Mouse (Mus musculus) left cerebral cortex, postnatal 25 days (tissue): ENCODE measurements around the gene Slc8a1. TPM values are rescaled to one million over a fixed set of nuclear protein-coding genes. Genes with fewer than 3 reads are reported as not detected.

ENCODE experiments used
- DNase-seq, 2 experiments: peaks; one replicate each; pipeline ENCODE4 v3.0.0; 2022; ENCODE audit warnings: low spot score in 2 of 2, mixed read lengths in 1 of 2
- intact Hi-C: fragments of 180-260 bp; cut with DNase I; formaldehyde crosslinking; loops from one replicate; pipeline ENCODE4 v1.15.1; 2025
- total RNA-seq, 2 experiments: library from RNA; stranded (reverse); gene quantifications; 2 replicates each; pipeline ENCODE4 v1.2.3; 2021

Slc8a1 gene
- total RNA-seq, 2 experiments from 2014 or later, result 213 to 244 TPM

DNA sequence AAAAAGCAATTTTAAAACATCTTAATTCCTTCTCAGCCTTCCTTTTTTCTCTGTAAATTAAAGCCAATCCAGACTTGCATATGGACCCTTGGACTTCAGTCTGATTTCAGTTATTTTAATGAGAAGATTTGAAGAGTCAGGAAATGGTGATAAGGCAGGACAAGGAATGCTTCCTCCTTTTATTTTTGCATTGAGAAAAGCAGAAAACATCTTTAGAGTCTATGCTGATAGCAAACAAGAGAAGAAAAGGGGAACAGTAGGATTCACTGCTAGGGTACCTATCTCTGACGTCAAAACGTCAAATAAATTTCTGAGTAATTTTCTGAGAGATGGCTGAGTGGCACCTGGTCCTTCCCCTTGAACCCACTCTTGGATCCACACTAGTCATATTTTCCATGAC lies 139.1 kb downstream of the Slc8a1 start:
- DNase-seq, result no peak
- intact Hi-C loops, result no loop called here

DNA sequence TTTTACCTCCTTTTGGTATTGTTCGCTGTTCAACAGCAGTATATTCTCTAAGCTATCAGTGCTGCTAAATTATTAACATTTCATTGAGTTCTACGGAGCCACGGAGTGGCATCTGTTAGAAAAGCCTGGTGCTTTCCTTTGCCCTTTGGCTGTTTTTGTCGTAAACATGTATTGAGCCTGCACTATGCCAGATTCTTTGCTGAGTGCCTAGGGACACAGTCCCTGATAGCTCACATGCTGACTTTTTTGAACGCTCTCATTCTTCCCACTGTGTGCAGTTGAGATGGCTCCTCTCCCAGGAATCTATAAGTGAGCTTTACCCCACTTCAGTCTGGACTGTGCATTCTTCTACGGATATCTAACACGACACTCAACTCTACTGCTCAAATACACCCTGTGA lies 148.4 kb downstream of the Slc8a1 start:
- intact Hi-C loops, result no loop called here
- DNase-seq, result no peak

DNA sequence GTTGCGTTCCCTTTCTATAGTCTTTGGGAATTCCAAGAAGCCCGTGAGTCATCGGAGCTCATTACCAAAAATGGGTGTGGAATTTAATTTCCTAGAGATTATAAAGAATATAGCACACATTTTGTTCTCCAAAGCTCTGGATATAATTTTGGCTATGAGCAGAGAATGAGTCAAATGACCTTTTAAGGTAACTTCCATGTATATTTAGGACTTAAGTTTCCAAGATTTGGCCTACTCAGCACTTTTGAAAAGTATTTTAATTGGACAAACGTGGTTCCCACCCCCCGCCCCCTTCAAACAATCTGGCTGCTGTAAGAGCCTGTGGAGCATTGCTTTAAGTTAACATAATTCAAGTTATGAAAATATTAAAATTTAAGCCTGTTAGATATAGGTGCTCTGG lies 151.4 kb downstream of the Slc8a1 start:
- intact Hi-C loops, result no loop called here
- DNase-seq, result peak in 1 of 2 experiments; percentile 77

DNA sequence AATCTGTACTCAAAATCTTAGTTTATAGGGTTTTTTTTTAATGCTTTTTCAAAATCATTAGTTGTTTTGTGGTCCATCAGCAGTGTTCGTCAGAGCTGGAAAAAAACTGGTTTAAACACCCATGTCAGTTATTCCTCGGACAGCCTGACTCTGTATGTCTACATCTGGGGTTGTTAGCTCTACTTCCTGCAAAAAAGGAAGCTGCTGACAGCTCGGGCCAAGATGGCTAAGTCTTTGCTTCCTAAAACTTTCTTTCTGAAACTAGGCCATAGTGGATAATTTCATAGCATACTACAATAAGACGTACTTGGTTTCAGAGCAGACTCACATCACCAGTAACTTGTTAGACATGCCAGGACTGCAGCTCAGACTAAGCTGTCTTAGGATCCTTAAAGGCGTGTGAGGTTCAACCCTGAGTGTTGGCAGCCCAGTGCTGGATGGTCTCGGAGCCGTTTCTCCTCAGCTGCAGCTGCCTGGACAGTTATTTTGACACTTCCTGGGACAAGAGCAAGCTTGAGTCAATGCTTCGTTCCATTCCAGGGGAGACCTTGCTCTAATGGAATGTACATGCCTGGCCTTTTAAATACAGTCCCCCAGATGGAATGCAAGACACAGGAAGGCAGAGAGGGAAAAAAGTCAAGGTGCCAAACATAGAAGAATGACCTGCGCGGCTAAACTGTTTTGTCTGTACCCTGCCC lies 158.3 kb downstream of the Slc8a1 start:
- intact Hi-C loops, result no loop called here
- no peak for DNase-seq

DNA sequence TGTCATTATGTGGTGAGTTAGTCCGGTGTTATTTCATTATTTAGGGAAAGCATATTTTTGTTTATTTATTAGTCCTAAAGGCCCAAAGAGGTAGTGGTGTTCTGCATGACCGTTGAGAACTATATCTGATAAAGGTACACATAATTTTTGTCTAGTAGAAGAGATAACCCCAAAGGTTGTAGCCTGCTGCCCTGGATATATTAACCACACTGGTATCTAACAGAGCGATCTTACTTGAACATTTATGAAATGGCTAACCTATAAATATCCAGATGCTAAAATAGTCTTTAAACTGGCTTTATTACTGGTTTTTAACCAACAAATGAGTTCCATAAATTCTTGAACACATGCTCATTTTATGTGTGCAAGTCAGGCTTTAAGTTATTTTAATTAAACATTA lies 161.3 kb downstream of the Slc8a1 start:
- intact Hi-C loops, result no loop called here
- DNase-seq, result no peak

DNA sequence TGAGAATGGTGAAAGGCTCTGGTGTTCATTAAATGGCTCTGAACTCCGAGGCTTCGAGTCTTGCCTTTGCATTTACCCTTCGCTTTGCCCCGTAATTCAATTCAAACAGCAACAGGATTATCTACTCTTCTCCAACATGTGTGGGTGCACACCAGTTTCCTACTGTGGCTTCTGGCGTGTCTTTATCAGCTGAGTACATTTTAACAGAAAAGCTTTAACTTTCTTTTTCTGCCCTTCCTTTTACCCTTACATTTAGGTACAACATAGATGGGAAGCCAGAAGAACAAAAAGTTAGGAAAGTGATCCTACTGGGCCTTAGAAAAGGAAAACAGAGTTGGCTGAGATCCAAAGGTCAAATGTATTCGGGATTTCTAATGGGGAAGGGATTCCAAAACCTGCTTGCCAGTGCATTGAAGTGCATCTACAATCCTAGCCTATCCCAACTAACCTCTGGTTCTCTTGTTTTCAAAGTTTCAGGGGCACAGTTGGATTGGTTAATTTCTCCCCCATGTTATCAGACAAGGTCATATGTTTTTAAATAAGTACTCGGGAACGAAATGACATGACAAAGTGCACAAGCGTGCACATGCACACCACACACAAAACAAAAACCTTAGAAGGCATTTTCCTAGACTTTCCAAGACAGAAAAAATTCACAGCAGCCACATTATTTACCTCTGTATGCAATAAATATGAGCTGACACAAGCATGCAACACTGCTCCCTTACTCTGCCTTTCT lies 172.4 kb downstream of the Slc8a1 start:
- intact Hi-C loops, result no loop called here
- no peak for DNase-seq

DNA sequence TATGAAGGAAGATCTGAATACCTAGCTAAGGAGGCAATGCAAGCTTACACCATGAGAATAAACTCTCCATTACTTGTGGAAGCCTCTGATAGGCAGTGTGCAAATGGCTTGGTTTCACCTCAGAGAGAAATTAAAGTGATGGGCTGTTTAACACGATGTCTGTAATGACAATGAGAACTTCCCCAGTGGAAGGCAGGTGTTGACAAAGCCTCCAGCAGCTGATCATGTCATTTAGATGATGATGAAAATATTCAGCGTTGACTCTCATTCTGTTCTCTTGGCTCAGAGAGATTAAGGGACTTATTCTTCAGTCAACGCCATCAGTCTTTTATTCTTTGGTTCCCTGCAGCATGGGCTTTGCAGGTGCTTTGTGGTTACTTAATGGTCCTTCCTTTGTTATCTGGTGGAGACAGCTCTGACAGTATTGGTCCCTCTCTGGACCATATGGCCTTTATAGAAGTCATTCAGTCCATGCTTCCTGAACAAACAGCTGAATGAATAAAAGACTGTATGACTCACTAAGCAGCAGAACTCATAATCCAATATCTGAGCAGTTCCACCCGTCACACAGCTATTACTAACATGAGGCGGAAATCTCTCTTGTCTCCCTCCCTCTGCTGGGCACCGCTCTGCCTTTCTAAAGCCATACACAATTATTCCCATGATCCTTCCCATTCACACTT lies 184.0 kb downstream of the Slc8a1 start:
- no peak for DNase-seq
- intact Hi-C loops, result no loop called here

DNA sequence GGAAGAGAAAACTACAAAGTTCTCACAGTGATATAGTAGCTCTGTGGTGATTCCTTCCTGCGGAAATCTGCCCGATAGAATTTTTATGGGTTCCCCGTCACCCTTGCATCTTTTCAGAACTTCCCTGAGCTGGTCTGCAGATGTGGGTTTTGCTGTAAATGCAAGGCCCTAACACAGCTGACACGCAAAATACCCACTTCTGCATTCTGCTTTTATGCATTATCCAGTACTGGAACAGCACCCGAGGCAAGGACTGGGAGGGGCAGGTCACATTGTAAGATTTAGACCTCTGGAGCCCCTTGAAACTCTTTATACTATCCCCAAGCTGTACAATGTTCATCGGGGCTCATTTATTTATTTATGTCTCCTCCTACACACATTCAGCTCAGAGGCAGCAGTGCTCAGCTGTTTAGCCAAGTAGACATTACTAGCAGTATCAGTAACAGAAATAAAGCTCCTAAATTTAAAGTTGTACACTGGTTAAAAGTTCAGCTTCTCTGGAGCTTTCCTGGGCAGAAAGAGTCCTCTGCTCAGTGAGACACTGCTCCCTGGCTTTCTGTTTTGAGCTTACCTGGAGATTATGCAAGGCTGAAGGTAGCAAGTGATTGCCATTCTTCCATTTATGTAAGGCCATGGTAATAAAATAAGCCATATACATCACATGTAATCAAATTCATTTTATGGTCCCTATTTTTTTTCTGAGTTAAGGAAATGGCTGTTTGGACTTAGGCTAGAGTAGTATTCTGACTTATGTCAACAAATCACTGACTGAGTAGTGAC lies 186.1 kb downstream of the Slc8a1 start:
- DNase-seq, result no peak
- intact Hi-C loops, result no loop called here

DNA sequence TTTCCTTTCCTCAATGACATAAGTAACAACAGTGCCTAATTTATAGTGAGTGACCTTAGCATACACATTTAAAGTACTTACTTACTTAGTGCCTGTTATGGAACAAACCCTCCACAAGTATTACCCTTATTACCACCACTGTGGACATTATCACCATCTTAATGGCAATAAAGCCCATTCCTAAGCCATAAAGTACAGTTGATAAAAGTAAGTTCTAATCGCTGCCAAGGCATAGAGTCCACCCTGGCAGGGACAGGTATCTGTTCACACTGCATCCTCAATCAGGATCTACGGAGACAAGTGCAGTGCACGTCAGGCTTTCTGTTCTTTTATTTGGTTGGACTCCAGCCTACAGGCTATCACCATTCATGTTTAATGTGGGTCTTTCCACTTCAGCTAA lies 187.3 kb downstream of the Slc8a1 start:
- DNase-seq, result no peak
- intact Hi-C loops, result no loop called here

DNA sequence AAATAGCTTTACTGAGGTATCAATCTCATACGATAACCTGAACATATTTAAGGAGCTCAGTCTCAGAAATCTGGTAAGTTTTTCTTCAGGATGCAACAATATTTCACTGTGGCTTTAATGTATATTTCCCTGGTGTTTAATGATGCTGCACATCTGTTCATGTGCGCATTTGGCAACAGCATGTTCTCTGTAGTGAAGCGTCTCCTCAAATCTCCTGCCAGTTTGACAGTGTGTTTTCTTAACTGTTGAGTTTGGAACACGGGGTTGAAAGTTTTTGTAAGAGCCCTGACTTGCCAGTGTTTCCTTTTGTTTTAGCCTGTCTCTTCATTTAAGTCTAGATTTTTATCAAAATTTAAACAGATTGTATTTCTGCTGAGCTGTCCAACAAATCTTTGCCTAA lies 190.2 kb downstream of the Slc8a1 start:
- DNase-seq, result no peak
- intact Hi-C loops, result no loop called here

DNA sequence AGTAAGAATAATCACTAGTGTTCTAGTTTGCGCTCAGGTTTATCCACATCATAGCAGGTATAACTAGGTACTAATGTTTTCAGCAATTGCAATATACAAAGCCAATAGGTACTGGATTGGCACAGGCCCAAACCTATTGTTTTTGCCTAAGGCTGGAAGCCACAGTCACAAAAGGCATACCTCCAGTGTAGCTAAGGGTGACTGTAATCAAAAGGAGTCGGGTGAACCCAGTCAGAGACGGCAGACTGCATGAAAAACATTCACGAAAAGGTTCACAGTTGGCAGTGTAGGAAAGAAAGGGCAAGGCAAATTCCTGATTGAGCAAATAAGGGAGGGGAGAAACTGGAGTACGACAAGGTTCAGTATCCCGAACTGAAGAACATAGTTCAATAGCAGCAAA lies 191.7 kb downstream of the Slc8a1 start:
- DNase-seq, result no peak
- intact Hi-C loops, result no loop called here

DNA sequence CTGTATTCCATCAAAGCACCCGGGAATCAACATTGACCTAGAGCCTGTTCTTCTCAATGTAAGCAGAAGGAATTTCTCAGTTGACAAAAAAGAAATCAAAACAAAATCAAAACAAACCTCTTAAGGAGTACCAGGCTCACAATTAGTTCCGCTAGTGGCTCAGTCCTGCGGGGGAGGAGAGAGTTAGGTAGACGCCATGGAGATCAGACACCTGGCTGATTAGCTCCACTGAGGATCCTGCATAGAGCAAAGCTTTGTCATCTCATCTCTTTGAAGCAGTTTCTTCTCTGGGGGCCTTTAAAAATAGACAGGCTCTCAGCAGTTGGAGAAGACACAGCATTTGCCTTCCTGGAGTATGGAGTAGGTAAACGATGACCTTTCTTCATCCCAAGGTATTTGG lies 192.2 kb downstream of the Slc8a1 start:
- intact Hi-C loops, result no loop called here
- DNase-seq, result no peak

DNA sequence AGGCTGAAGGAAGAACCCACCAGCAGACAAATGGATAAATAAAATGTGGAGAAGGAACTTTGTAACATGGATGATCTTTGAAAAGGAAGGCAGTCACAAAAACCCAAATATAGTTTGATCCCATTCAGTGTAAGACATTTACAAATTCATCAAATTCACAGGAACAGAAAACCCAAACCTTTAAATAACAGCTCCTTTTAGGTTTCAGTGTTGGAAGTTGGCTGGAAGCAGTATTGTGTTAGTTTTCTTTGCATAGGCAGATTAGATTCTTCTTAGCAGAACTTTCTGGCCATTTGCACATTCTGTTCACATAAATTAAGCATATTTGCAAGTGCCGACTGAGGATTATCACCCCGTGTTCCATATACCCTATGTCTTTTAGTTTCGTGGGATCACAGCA lies 193.3 kb downstream of the Slc8a1 start:
- DNase-seq, result no peak
- intact Hi-C loops, result no loop called here

DNA sequence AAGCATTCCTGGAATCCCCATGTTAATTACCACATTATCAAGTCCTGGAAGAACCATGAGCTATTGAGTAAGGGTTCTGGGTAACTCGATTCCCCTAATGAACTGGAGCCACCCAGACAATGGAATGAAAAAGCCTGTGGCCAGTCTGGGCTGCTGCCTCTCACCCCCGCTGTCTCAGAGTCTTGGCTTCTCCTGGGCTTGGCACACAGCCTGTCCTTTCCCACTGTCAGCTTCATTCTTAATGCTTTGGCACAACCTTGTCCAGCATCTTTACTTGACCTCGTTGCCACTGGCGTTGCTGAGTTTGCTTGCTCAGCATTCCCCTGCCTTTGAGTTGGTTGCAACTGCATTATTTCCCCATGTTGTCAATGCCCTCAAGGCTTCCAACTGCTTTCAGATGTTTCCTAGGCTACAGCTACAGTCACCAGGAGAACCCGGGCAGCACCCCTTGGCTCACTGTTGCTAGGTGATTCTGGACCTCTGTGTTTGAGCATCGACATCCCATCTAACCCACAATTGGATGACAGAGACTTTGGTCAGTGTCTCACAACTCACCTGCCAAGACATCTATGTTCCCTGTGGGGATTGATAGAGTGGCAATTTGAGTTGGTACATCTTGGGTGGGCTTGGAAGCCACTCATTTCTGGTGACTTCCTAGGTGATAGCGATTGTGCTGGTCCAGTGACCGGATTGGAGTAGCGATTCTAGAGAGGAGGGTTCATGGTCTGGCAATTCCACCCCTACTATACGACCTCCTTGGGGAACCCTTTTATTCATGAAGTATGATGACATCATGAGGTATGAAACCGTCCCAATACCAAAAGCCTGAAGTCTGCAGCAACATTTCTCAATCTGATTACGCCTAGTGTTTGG lies 195.6 kb downstream of the Slc8a1 start:
- DNase-seq, result peak in 1 of 2 experiments; percentile 47
- intact Hi-C loops, result no loop called here

DNA sequence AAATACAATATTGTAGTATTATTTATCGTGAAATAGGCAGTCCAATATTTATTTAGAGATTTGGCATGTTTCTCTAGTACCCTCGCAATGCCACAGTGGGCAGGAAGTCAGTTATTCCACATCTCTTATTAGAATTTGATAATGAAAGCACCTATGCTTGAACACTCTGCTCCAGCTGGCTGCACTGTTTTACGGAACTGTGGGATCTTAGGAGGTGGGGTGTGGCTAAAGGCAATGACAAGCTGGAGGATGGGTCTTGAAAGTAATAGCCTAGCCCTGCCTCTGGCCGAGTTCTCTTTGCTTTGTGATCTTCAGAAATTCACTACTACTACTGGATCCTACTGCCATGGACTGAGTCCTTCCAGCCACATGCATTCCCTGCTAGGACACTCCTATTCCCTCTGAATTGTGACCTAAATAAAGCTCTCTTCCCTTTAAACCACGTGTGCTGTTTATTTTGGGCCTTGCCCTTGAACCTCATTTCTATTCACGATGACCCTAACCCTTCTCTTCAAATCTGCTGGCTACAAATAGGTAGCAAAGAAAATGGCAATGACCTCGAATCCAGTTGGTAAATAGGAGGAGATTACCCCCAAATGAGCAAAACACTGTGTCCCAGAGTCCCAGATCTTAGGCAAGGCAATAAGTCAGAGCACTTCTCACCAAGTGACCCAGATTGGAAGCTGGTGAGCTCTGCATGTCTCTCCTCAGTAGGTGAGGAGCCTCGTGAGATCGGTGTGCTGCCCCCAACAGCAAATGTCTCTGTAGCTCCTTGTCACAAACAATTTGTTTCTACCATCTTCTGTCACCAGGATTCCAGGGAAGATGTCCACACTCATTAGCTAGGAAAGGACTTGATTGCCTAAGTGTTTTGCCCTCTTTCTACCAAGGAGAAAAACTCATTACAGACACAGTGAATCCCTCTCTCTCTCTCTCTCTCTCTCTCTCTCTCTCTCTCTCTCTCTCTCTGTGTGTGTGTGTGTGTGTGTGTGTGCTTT lies 199.7 kb downstream of the Slc8a1 start:
- intact Hi-C loops, result no loop called here
- DNase-seq, result no peak

DNA sequence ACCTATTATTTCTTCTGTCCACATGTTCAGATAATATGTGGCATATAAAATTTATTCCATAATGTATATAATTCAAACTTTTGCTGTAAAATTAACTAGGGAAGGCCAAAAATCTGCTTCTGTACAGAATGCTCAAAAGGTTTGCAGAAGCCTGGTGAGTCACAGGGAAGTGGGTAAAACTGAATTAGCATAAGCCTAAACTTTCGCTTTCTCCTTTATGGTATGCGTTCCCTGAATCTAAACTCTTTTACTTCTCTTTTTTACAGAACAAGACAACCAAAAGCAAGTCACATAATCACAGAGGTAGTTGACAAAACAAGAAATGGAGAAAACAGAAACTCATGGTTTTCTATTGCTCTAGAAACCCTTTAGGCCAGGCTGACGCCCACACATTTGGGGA lies 202.1 kb downstream of the Slc8a1 start:
- intact Hi-C loops, result no loop called here

DNA sequence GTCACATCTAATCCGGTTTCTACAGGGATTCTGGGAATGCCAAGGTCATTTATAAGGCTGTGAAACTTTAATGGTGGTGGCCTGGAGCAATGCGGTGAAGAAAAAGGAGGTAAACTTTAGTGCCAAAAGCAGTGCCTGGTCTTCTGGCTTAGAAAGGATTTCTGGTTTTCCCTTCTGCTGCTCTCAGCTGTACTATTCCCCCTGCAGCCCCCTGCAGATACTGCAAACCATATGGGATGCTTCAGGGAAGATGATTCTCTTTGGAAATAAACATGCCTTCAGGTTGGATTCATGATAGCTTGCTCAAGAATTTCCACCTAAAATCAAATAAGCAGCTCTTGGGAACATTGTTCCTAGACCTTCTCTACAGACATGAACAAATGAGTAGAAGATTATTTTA lies 208.3 kb downstream of the Slc8a1 start:
- DNase-seq, result no peak
- intact Hi-C loops, result no loop called here

More for the DNA sequence above, 202.1 kb downstream of the Slc8a1 start:
- peak in 1 of 2 experiments; percentile 71 for DNase-seq

DNA sequence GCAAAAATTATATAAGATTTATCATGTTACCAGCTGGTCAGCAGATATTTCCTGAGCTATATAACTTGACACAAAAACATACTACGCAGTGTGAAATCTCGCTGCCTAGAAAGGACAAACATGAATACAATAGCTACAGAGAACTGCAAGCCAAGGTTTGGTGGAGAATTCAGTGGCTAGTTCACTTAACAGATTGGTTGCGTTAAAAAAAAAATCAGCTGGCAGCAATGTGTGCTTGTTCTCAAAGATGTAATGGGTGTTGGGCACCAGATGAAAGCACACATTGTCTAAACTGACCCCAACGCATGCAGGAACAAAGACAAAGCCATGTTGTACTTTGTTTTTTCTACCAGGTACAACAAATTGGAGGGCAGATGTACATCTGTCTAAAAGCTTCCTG lies 209.2 kb downstream of the Slc8a1 start:
- DNase-seq, result peak in 1 of 2 experiments; percentile 31
- intact Hi-C loops, result no loop called here
